In genomic region chr10:120204591-120205210, GRCm38 (mm10) we compare ENCODE assay signal across 12 mouse cellular contexts.
"Had no signal": no experiment of that assay in that cellular context is flagged by ENCODE, and none has a peak within 500 bp of the region (broad histone marks: within the 10 kb centered on the region; RNA-seq: fewer than 3 reads in every experiment).

No protein-coding gene starts in this region.

- DNase-seq: kidney, postnatal 10 days; kidney, postnatal 4 days; liver; lung, adult 18-20 months; lung, postnatal 4 days; right cerebral cortex, postnatal 25 days had no signal

- H3K4me2 ChIP-seq: limb, embryonic 12.5 days had no signal

- H3K4me3 ChIP-seq: layer of hippocampus, adult 2 months; limb, embryonic 12.5 days; midbrain, embryonic 10.5 days had no signal

- H3K9ac ChIP-seq: limb, embryonic 12.5 days; liver, embryonic 14.5 days had no signal

- H3K27ac ChIP-seq: layer of hippocampus, adult 2 months; limb, embryonic 12.5 days; liver, embryonic 14.5 days; midbrain, embryonic 10.5 days; stomach, postnatal 0 days had no signal

- H3K36me3 ChIP-seq: limb, embryonic 12.5 days; midbrain, embryonic 10.5 days had no signal

- H3K9me3 ChIP-seq: limb, embryonic 12.5 days; midbrain, embryonic 10.5 days had no signal

- ATAC-seq: midbrain, embryonic 16.5 days had no signal
